Mouse (Mus musculus): Measurements from ENCODE around the gene Maff. TPM values are rescaled to one million over a fixed set of nuclear protein-coding genes. Genes with fewer than 3 reads are reported as not detected.

The Maff gene
- polyA plus RNA-seq, 1 experiment, result 28.5 TPM

DNA sequence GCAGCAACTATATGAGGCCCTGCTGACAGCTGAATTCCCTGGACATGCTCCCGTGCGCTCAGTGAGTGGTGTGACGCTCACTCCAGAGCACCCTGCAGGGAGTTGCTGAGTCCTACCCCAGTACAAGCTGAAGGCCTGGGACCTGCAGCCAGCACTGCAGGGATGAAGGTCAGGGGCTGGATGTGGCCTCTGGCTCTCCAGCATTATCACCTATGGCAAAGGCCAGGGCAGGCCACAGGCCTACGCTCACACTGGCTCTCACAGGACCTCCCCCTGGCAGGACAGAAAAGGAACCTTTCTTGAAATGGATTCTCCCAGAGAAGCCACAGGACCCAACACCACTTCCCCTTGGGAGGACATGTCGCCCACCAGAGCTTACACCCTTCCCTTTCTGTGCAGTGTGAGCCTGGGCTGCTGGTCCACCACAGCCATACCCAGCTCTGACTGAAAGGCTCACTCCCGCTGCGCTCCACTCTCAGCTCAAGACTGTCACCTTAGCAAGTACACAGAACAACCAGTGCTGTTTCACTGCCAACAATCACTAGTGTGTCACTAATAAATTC, 23.9 kb downstream of the Maff start:
- WGBS, result 89% methylated on average over 7 of the region's 7 CpGs
- Histone ChIP-seq H3K4me3 (ENCODE audit: low read depth, low read length) (no peak overlapping the region), H3K27me3 (ENCODE audit: control insufficient read depth, insufficient read depth, low read length) (no peaks in the 10 kb centered on the region), H3K27ac (ENCODE audit: insufficient read depth, low read depth, low read length) (no peak overlapping the region), H3K4me1 (ENCODE audit: control insufficient read depth, insufficient read depth, insufficient read length, low read length) (peaks cover 25% of the 10 kb centered on the region), H3K36me3 (ENCODE audit: control insufficient read depth, insufficient read depth, low read length) (peaks cover 11% of the 10 kb centered on the region; the same call in 1 of the 2 replicates)
- no peak for TF ChIP-seq POLR2A (IDR thresholded peaks at IDR 0.05; ENCODE audit: low read depth, low read length)
- TF ChIP-seq CTCF (IDR thresholded peaks at IDR 0.05; ENCODE audit: extremely low read depth, insufficient read length, insufficient replicate concordance, low read depth, low read length), result no peak

- WGBS, result 79% methylated on average over 3 of the region's 3 CpGs
- TF ChIP-seq POLR2A (IDR thresholded peaks at IDR 0.05; ENCODE audit: low read depth, low read length) (no peak), CTCF (IDR thresholded peaks at IDR 0.05; ENCODE audit: extremely low read depth, insufficient read length, insufficient replicate concordance, low read depth, low read length) (no peak)
- Histone ChIP-seq H3K36me3 (ENCODE audit: control insufficient read depth, insufficient read depth, low read length) (peaks cover 15% of the 10 kb centered on the region), H3K27me3 (ENCODE audit: control insufficient read depth, insufficient read depth, low read length) (no peaks in the 10 kb centered on the region), H3K4me3 (ENCODE audit: low read depth, low read length) (no peak overlapping the region), H3K27ac (ENCODE audit: insufficient read depth, low read depth, low read length) (no peak overlapping the region), H3K4me1 (ENCODE audit: control insufficient read depth, insufficient read depth, insufficient read length, low read length) (peaks cover 8% of the 10 kb centered on the region)
Measured at GRCm38 (mm10) chr15:79374760-79375159, 28.3 kb downstream of the Maff start.

DNA sequence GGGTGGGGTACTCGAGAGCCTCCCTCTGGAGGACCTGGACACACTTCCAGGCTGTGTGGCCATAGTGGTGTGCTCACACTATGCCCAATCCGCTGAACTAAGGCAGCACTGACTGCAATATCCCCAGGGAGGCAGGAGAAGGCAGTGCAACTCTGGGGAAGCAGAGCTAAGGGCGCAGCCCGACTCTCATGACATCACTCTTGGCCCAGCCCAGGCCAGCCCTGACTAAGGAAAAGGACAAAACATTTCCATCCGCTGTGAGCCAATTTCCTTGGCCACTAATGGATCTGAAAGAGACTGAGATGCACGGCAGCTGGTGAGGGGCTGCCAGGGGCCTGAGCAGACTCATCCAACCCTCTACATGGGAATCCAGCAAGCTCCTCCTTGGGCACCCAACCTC, 31.3 kb downstream of the Maff start:
- TF ChIP-seq CTCF (IDR thresholded peaks at IDR 0.05; ENCODE audit: extremely low read depth, insufficient read length, insufficient replicate concordance, low read depth, low read length) (no peak), POLR2A (IDR thresholded peaks at IDR 0.05; ENCODE audit: low read depth, low read length) (no peak)
- Histone ChIP-seq H3K36me3 (ENCODE audit: control insufficient read depth, insufficient read depth, low read length) (peaks cover 12% of the 10 kb centered on the region), H3K27ac (ENCODE audit: insufficient read depth, low read depth, low read length) (peak overlapping the region; percentile 48), H3K4me3 (ENCODE audit: low read depth, low read length) (no peak overlapping the region), H3K27me3 (ENCODE audit: control insufficient read depth, insufficient read depth, low read length) (no peaks in the 10 kb centered on the region), H3K4me1 (ENCODE audit: control insufficient read depth, insufficient read depth, insufficient read length, low read length) (peaks cover 7% of the 10 kb centered on the region)
- 67% methylated on average over 6 of the region's 6 CpGs for WGBS

DNA sequence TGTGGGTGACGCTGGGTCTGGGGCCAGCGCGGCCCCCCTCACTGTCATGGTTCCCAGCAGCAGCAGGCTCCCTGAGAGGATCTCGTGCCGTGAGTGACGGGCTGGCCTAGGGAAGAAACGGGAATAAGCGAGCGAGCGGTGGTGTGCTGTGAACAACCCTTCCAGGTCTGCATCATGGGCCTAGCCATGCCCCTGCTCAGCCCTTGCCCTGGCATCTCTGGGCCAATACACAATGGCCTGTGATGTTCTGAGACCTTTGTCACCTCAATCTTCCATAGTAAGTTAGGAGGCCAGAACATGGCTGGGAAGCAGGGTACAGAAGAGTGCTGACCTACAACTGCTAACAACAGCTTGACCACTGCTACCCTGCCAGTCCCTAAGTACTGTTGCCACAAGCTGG, 32.2 kb downstream of the Maff start:
- TF ChIP-seq CTCF (IDR thresholded peaks at IDR 0.05; ENCODE audit: extremely low read depth, insufficient read length, insufficient replicate concordance, low read depth, low read length) (no peak), POLR2A (IDR thresholded peaks at IDR 0.05; ENCODE audit: low read depth, low read length) (no peak)
- H3K4me1 ChIP-seq (ENCODE audit: control insufficient read depth, insufficient read depth, insufficient read length, low read length), result peaks cover 9% of the 10 kb centered on the region
- WGBS, result 99% methylated on average over 10 of the region's 10 CpGs
- no peak overlapping the region for H3K4me3 ChIP-seq (ENCODE audit: low read depth, low read length)
- no peak overlapping the region for H3K27ac ChIP-seq (ENCODE audit: insufficient read depth, low read depth, low read length)
- no peaks in the 10 kb centered on the region for H3K27me3 ChIP-seq (ENCODE audit: control insufficient read depth, insufficient read depth, low read length)
- peaks cover 12% of the 10 kb centered on the region for H3K36me3 ChIP-seq (ENCODE audit: control insufficient read depth, insufficient read depth, low read length)

DNA sequence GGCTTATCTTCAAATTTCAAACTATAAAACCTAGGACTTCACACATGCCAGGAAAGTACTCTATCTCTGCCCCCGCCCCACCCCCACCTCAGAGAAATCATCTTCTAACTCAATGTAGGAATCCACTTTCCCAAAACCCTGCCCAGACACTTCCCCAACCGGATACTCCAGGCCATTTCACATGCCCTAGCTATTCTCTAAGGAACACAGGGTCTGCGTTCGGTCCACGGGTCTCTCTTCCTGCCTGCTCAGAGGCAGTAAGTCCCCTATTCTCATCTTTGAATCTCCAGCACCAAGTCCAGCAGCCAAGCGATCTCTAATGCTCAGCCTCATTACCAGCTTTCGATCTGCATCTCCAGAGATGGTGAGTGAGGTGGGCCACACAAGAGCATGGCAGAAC, 33.2 kb downstream of the Maff start:
- Histone ChIP-seq H3K36me3 (ENCODE audit: control insufficient read depth, insufficient read depth, low read length) (peaks cover 12% of the 10 kb centered on the region), H3K27me3 (ENCODE audit: control insufficient read depth, insufficient read depth, low read length) (no peaks in the 10 kb centered on the region), H3K4me1 (ENCODE audit: control insufficient read depth, insufficient read depth, insufficient read length, low read length) (peaks cover 9% of the 10 kb centered on the region), H3K4me3 (ENCODE audit: low read depth, low read length) (no peak overlapping the region), H3K27ac (ENCODE audit: insufficient read depth, low read depth, low read length) (no peak overlapping the region)
- TF ChIP-seq CTCF (IDR thresholded peaks at IDR 0.05; ENCODE audit: extremely low read depth, insufficient read length, insufficient replicate concordance, low read depth, low read length) (no peak), POLR2A (IDR thresholded peaks at IDR 0.05; ENCODE audit: low read depth, low read length) (no peak)
- WGBS, result 85% methylated on average over 7 of the region's 7 CpGs

- Histone ChIP-seq H3K36me3 (ENCODE audit: control insufficient read depth, insufficient read depth, low read length) (peaks cover 12% of the 10 kb centered on the region), H3K27me3 (ENCODE audit: control insufficient read depth, insufficient read depth, low read length) (no peaks in the 10 kb centered on the region), H3K27ac (ENCODE audit: insufficient read depth, low read depth, low read length) (no peak overlapping the region), H3K4me1 (ENCODE audit: control insufficient read depth, insufficient read depth, insufficient read length, low read length) (peaks cover 9% of the 10 kb centered on the region), H3K4me3 (ENCODE audit: low read depth, low read length) (no peak overlapping the region)
- 54% methylated on average over 23 of the region's 23 CpGs for WGBS
- TF ChIP-seq CTCF (IDR thresholded peaks at IDR 0.05; ENCODE audit: extremely low read depth, insufficient read length, insufficient replicate concordance, low read depth, low read length) (peak; percentile 78; the same call in 1 of the 2 replicates), POLR2A (IDR thresholded peaks at IDR 0.05; ENCODE audit: low read depth, low read length) (no peak)
Measured at GRCm38 (mm10) chr15:79380468-79381444, 34.3 kb downstream of the Maff start.

GRCm38 (mm10) chr15:79381644-79382043, 35.2 kb downstream of the Maff start:
- Histone ChIP-seq H3K4me1 (ENCODE audit: control insufficient read depth, insufficient read depth, insufficient read length, low read length) (peaks cover 9% of the 10 kb centered on the region), H3K27me3 (ENCODE audit: control insufficient read depth, insufficient read depth, low read length) (no peaks in the 10 kb centered on the region), H3K36me3 (ENCODE audit: control insufficient read depth, insufficient read depth, low read length) (peaks cover 6% of the 10 kb centered on the region), H3K4me3 (ENCODE audit: low read depth, low read length) (no peak overlapping the region), H3K27ac (ENCODE audit: insufficient read depth, low read depth, low read length) (no peak overlapping the region)
- 88% methylated on average over 9 of the region's 9 CpGs for WGBS
- no peak for TF ChIP-seq CTCF (IDR thresholded peaks at IDR 0.05; ENCODE audit: extremely low read depth, insufficient read length, insufficient replicate concordance, low read depth, low read length)
- no peak for TF ChIP-seq POLR2A (IDR thresholded peaks at IDR 0.05; ENCODE audit: low read depth, low read length)

Measured in small intestine, adult 2 months (tissue).